Mouse (Mus musculus) stomach, postnatal 0 days (tissue): ENCODE measurements around the gene Vegfa.

ENCODE experiments used
- CTCF ChIP-seq: IDR thresholded peaks from 2 replicates; pipeline ENCODE4 v1.5.1; 2016; ENCODE audit warnings: antibody characterized with exemption, low read depth, mild to moderate bottlenecking, moderate library complexity
- EP300 ChIP-seq: optimal IDR thresholded peaks from 2 replicates; pipeline ENCODE3; 2016; ENCODE audit warnings: antibody characterized with exemption

- TF ChIP-seq CTCF (no peak), EP300 (no peak)
Measured at GRCm38 (mm10) chr17:46031621-46032211, 453 bp downstream of the Vegfa start.
